Mouse (Mus musculus): ENCODE data around the gene Ets1.

DNA sequence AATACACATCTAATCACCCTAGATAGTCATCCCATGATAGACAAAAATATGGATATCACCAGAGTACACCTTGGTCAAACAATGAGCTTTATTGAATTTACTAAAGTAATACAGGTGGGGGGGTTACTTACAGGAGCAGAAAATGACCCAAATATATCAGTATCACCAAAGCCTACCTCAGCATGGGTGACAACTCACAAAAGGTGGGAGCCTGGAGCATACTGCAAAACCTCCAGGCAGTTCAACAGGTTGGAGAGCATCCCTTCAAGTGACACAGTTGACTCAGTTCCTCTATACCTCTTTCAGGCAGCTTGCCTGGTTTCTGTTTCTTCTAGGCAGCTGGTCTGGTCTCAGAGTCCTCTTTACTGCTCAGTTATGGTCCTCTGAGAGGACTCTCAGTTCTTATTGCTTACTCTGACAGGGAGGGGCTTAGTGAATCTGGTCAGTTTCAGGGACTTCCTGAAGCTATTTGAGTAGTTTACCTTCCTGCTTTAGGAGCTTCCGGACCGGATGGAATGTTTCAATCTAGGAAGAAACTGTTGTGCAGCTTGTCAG, 24.5 kb downstream of the Ets1 start:
- TF ChIP-seq CTCF (IDR thresholded peaks at IDR 0.05; ENCODE audit: borderline replicate concordance, insufficient read depth, low read length) (no peak), POLR2A (IDR thresholded peaks at IDR 0.05; ENCODE audit: low read depth, low read length) (no peak)
